Mouse (Mus musculus) heart, adult 2 months (tissue): Measurements from ENCODE around the gene Prkcq.

ENCODE experiments used
- CTCF ChIP-seq: fragments of 200-600 bp; IDR thresholded peaks from 2 replicates; pipeline ENCODE4 v1.8.1; 2022; ENCODE audit warnings: antibody characterized with exemption, mild to moderate bottlenecking, moderate library complexity
- EP300 ChIP-seq: fragments of 200-500 bp; IDR thresholded peaks from 2 replicates; pipeline ENCODE4 v1.6.1; 2011; ENCODE audit warnings: low read depth, low read length, control low read depth; ENCODE audit not compliant: insufficient read depth
- POLR2A ChIP-seq: fragments of 200-500 bp; IDR thresholded peaks from 2 replicates; pipeline ENCODE4 v1.6.1; 2011; ENCODE audit warnings: mild to moderate bottlenecking, low read depth, low read length, control low read depth; ENCODE audit not compliant: insufficient read depth

DNA sequence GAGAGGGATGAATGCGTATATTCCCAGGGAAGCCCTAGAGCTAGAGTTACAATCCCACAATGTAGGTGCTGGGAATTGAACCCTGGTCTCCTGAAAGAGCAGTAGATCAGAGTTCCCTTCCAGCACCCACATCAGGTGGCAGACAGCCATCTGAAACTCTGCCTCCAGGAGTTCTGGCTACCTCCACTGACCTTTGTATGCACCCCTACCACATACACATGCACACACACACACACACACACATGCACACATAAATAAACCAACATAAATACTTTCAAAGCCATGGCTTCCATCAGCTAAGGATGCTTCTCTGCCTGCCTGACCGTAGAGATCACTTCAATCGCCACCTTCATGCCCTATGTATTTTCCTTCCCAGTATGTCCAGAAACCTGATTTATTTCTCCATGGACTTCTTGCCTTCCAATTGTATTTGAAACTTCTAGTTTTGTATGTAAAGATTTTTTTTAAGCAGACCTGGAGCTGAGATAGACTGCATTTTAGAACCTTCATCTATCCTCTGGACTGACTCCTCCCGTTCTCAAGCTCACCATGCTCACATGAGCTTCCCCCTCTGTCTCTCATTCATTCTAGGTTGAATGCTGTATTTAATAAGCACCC is 17.4 kb downstream of the Prkcq start:
- TF ChIP-seq CTCF (no peak), POLR2A (no peak), EP300 (no peak)
